Mouse (Mus musculus) heart, embryonic 15.5 days (tissue): ENCODE data around the gene Gm15091. TPM values are rescaled to one million over a fixed set of nuclear protein-coding genes. Genes with fewer than 3 reads are reported as not detected.
"Not testable (repeated sequence)": the region's sequence is repeated elsewhere in the genome, so short reads cannot be mapped to it uniquely, and the experiment has no call there.

Experiments
- ATAC-seq: fragments of 200-750 bp; cut with Nextera tagmentation; replicated peaks from 2 replicates; pipeline ENCODE4 v1.8.0; 2017; ENCODE audit warnings: low read depth, moderate TSS enrichment; ENCODE audit not compliant: insufficient number of reproducible peaks, insufficient read depth, low FRiP score
- H3K27ac ChIP-seq: fragments of 300-500 bp; sonication (generic); 2 replicates; pipeline ENCODE4 v1.5.1; 2015; ENCODE audit warnings: mild to moderate bottlenecking, inconsistent platforms
- H3K27me3 ChIP-seq: fragments of 300-500 bp; sonication (generic); 2 replicates; pipeline ENCODE4 v1.6.1; 2015; ENCODE audit warnings: inconsistent platforms
- H3K36me3 ChIP-seq: fragments of 300-500 bp; sonication (generic); 2 replicates; pipeline ENCODE4 v1.6.1; 2015; ENCODE audit warnings: mild to moderate bottlenecking, inconsistent platforms
- H3K4me1 ChIP-seq: fragments of 300-500 bp; sonication (generic); replicated peaks from 2 replicates; pipeline ENCODE4 v1.6.1; 2015; ENCODE audit warnings: inconsistent platforms
- H3K4me2 ChIP-seq: fragments of 300-500 bp; sonication (generic); 2 replicates; pipeline ENCODE4 v1.6.1; 2015; ENCODE audit warnings: inconsistent platforms, mild to moderate bottlenecking, moderate library complexity
- H3K4me3 ChIP-seq: fragments of 300-500 bp; sonication (generic); 2 replicates; pipeline ENCODE4 v1.5.1; 2015; ENCODE audit warnings: mild to moderate bottlenecking, inconsistent platforms
- H3K9ac ChIP-seq: fragments of 300-500 bp; sonication (generic); 2 replicates; pipeline ENCODE4 v1.6.1; 2015; ENCODE audit warnings: mild to moderate bottlenecking, inconsistent platforms
- H3K9me3 ChIP-seq: fragments of 300-500 bp; sonication (generic); replicated peaks from 2 replicates; pipeline ENCODE4 v1.6.1; 2016; ENCODE audit warnings: inconsistent platforms
- WGBS: fragments of 180-500 bp; shearing (Covaris S2); methylation state at CpG from one replicate; pipeline ENCODE4 v1.1.7; 2015; ENCODE audit warnings: mixed read lengths; 5-methylcytosine and 5-hydroxymethylcytosine counted together
- polyA plus RNA-seq: library from polyadenylated mRNA; unstranded; fragments of >200 nt; fragmentation: Nextera tagmentation; extraction: Ambion mirVana; gene quantifications from 2 replicates; pipeline ENCODE4 v1.2.1, GENCODE M21; 2015

Gene Gm15091
- polyA plus RNA-seq: not detected in 2 replicates

GRCm38 (mm10) chrX:149941355-149941754 is at the start of gene Gm15091:
TSS of gene Gm15091 (plus strand) at chrX:149941655.
- not testable (repeated sequence) for H3K4me1 ChIP-seq, H3K9me3 ChIP-seq, H3K27me3 ChIP-seq, H3K27ac ChIP-seq, ATAC-seq, H3K4me2 ChIP-seq, H3K9ac ChIP-seq, H3K36me3 ChIP-seq, H3K4me3 ChIP-seq
- 63% methylated on average over 5 of the region's 6 CpGs for WGBS

Other genes starting within 250 kb of the Gm15091 start
- gene Gm15097, start 157.2 kb upstream of the Gm15091 start, polyA plus RNA-seq: not detected in 2 replicates